Mouse (Mus musculus) T-helper 2 cell (primary cell): ENCODE data around the gene Optn.

ENCODE experiments used
- in situ Hi-C: fragments of 300-600 bp; cut with MboI, MseI; formaldehyde crosslinking; loops from one replicate; pipeline ENCODE4 v1.15.1; 2025; ENCODE audit warnings: high pct_unique_total_duplicates

Optn gene

DNA sequence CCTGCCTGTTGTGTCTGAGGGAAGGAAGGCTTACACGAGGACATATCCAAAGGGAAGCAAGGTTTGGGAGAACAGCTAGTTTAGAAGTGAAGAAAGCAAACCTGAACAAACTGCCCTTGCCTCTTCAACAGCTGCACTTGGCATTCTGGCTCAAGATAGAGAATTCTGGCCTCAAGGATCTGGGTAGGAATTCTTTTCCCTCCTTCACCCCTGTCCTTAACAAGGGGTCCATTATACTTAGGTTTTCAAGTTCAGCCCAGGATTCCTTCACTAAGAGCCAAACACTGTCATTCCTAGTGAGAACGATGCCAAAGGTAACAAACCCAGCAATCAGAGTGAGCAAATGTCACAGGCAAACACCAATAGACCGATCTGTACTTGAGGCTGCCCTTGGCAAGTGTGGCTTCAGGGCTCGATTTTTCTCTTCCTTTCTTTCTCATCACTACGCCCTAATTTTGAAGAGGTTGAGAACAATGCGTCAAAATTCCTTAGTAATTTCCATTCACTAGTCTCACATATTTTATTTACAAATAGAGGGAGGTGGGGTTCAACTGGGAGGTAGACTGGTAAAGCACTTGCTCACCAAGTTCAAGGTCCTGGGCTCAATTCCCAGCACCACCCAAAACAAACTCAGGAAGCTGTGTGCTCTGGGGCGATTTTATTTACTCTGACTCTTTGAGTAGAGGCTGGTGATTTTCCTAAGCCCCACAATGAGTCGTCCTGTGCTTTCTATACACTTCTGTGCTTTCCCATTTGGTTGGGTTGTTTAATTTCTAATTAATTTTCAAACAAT is 76.3 kb downstream of the Optn start:
- in situ Hi-C loops = no loop called here

DNA sequence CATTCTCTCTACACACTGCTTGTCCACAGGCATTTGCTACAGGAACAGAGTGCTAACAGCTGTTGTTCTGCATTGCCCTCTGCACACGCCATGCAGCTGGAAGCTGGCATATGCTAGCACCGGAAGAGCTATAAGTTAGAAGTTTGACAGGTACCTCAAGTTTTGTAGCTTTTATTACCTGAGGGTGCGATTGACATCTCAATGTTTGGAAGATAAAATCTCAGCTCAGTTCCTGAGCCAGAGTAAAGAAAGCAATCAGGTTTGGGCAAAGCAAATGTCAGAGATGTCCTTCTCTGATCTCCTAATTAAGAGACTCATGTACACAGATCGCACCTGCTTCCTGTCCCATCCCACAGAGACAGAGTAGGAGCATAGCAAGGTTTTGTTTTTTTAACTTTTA is 77.1 kb downstream of the Optn start:
- in situ Hi-C loops = no loop called here

DNA sequence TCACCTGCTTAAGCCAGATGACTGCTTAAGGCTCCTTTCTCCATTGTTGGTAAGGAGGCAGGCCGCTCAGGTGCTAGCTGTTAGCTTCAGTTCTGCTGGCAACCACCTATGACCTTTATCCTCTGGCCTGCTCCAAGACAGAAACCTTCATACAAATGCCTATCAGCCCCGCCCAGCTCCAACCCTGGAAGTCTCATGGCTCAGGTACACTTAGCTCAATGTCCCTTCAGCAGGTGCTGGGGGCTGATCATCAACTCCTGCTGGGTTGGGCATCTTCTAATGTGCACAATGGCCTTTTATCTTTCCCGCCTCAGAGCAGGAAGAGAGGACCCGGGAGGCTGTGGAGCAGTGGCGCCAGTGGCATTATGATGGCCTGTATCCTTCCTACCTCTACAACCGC is 78.9 kb downstream of the Optn start:
- in situ Hi-C loops = no loop called here

DNA sequence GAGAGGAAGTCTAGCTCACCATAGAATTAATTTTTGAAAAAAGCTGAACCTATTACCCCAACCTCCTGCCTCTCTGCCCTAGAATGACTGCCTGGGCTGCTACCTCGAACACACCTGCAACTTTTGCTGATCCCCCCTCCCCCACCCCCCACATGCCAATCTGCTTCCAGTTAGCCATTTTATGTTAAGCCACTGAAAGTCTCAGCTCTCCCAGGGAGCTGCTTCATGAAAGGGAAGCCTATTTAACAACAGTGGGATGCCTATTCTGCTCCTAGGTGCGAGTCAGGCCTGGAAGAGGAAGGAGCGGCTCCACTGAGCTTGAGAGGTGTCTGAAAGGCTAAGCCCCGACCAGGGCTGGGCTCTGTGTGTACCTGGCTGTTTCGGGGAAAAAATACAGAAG is 79.9 kb downstream of the Optn start:
- in situ Hi-C loops = no loop called here

DNA sequence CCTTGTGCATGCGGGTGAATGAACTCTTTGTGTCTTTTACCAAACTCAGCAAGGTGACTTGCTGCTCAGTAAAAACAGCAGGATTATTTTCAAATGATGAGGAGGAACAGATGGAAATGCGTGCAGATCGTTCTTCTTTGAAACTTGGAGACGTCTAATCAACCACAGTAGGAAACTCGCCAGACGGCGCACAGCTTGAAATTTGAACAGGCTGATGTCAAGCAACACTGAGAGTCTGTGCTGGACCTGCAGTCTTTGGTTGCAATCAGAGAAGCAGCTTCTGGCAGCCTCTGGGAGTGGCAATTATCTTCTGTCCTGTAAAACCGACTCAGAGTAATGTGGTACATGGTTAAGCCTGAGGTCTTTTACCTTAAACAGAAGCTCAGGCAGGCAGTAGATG is 85.8 kb downstream of the Optn start:
- in situ Hi-C loops = no loop called here

DNA sequence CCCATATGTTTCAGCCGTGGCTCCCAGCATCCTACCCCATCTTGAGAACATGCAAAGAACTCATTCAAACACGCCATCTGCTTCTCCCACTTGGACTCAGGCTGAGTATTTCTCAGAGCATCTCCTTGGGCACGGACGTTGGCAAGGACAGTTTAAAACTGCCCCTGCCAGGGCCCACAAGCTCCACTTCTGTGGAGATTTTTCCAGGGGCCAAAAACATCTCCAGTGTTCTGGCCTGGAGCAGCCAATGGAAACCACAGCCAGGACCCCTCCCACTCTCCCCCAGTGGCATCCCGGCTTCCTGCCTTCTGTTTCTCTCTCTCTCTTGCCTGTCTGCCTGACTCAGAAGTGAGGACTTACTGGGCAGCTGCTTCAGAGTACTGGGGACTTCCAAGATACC is 88.0 kb downstream of the Optn start, which contains the start of gene Ucma:
Gene Ucma (plus strand): TSS at position 316 of the 400 bp plus-strand sequence.
- in situ Hi-C loops = no loop called here
